Mouse (Mus musculus) stomach, adult 2 months (tissue): ENCODE data around the gene Rbm26. TPM values are rescaled to one million over a fixed set of nuclear protein-coding genes. Genes with fewer than 3 reads are reported as not detected.

Experiments used
- polyA plus RNA-seq: library from polyadenylated mRNA; depleted of rRNA; stranded (reverse); fragments of >200 nt; gene quantifications from 2 replicates; pipeline ENCODE4 v1.2.3, GENCODE M21; 2012; rRNA removed

Gene Rbm26
- 1.7 and 2.9 TPM in 2 replicates for polyA plus RNA-seq

GRCm38 (mm10) chr14:105177238-105177693 lies at the start of gene Rbm26:
Rbm26 (minus strand) TSS chr14:105177327.

Other genes starting within 250 kb of the Rbm26 start
- gene Ndfip2, start 81.2 kb upstream of the Rbm26 start, polyA plus RNA-seq, result 23.9 and 24.8 TPM in 2 replicates